Mouse (Mus musculus): ENCODE measurements around the gene Zkscan7.
"Not testable (repeated sequence)": the region's sequence is repeated elsewhere in the genome, so short reads cannot be mapped to it uniquely, and the experiment has no call there.

Zkscan7 gene

DNA sequence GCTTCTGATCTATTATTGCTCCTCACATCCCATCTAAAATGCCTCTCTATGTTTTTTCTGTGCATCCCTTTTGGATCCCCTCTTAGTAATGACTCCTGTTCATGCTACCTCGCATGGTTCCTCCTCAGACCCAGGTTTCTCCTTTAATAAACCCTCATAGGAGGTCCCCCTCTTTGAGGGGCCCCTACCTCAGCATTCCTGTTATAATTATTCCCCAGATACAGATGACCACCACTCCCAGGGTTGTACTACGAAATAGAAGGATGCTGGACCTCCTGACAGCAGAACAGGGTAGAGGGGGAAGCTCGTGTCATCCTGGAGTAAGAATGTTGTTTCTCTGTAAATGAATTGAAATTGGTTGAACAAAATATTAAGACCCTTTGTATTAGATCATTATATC is at the start of gene Zkscan7:
Gene Zkscan7 (plus strand): TSS at position 301 of the 400 bp plus-strand sequence.
- DNase-seq (ENCODE audit: low read depth, low spot score) = no peak

DNA sequence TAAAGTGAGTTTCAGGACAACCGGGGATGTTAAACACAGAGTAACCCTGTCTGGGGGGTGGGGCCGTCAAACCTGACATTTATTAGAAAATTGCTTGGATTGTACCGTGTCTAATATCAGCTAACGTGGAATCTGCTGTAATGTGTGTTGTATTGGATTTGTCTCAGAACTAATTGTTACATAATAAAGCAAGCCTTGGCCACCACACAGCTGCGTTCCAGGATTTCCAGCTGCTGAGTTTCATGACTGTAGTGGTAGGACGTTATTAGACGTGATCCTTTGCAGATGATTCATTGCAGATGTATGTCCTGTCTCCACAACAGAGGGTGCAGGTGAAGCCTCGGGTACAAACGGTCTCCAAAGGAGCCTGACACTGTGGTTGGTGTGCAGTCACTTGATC is 49.4 kb upstream of the Zkscan7 start:
- peak; percentile 10 for DNase-seq (ENCODE audit: low read depth, low spot score)

DNA sequence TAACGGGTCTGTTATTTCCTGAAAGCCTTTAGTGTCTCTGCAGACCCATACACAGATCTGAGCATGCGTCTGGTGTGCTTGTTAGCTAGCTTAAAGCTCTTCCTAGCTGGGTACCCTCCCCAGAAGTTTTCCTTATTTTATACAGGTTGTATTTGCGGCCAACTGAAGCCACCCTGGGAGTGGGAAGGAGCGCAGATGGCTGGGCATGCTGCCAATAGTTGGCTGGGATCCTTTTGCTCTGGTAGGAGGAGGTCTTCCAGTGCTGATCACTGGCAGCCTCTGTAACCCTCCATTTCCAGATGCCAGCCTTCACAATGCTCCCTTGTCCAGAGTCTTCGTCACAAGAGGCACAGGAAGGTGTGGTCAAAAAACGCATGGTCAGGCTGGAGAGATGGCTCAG is 48.7 kb upstream of the Zkscan7 start:
- peak; percentile 91 for DNase-seq (ENCODE audit: low read depth, low spot score)

DNA sequence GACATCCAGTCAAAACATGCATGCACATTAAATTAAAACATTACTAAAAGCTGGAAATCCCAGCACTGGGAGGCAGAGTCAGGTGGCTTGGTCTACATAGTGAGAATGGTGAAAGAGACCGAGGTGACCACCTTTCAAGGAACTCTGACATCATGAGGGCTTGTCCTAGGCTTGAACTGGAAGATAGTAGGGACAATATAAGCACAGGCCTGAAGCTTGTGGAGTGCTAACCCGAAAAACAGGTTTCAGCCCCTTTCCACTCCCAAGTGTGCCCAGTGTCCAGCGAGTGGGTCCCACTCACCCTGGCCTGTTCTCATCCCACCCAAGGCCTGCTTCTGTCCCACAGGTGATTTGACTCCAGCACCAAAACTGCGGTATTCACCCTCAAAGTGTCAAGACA is 48.3 kb upstream of the Zkscan7 start:
- no peak for DNase-seq (ENCODE audit: low read depth, low spot score)

DNA sequence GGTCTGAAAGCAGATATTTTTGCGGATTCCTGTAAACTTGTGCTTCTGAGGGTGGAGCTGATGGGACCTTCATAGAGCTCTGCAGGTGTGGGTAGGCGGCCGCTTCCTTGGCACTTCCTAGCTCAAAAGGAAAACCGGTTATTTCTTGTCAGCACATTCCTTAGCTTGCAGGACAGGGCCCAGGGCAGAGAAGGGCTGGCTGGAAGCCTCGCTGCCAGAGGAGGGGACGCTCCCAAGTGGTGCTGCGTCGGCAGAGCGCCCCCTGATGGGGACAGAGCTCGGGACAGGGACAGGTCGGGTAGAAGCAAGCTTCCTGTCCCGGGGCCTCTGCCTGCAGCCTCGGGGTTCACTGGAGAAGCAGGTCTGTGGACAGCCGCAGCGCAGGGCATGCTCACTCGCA is 47.8 kb upstream of the Zkscan7 start:
- peak; percentile 46 for DNase-seq (ENCODE audit: low read depth, low spot score)

DNA sequence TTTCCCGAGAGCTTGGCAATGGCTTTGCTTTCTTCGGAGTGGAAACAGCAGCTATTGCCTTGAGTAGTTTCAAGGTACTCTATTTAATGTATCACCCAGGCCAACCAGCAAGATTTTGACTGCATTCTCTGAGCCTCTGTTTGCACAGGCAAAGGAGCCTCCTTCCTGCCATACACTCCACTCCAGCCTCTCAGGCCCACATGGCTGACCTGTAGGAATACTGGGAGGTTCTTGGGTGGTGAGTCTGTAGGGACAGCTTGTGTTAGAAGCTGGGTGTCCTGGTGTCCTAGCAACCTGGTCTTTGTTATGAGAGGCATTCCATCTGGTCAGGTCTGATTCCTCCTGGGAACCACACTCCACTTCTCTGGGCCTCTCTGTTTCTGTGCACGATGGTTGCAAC is 41.7 kb upstream of the Zkscan7 start, which contains the start of gene Gm35549:
Gene Gm35549 (minus strand): TSS at position 276 of the 400 bp plus-strand sequence.
- no peak for DNase-seq (ENCODE audit: low read depth, low spot score)

DNA sequence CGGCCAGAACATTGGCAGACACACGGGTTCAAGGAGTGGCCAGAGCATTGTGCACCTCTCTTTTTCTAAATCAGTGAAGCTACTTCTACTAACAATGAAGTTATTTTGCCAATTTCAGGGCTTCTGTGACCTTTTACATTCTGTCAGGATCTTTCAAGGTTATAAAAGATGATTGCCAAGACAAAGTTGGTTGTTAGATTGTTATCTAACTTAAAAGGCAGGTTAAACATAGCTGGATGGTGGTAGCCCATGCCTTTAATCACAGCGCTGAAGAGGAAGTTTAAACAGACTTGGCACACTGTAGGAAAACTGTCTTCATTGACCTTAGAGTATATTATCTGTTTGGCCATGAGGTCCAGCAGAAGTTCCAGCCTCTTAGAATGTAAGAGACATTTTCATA is 39.9 kb upstream of the Zkscan7 start:
- no peak for DNase-seq (ENCODE audit: low read depth, low spot score)

DNA sequence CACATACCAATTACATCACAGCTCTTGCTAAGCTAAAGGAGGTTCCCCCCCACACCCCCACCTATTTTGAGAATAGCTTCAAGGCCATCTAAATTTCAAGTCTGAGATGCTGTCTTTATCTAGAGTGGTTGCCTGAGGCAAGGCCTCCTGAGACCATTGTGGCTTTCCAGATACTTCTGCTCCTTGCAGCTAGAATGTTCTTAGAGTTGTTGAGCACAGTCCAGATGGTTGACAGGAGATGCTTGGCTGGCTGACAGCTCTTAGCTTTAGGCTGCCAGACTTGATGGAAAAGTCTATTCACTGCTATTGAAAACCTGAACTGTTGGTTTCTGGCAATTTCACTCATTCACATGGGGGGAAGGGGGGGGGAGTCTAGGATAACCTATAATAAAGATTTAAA is 39.3 kb upstream of the Zkscan7 start:
- peak; percentile 79 for DNase-seq (ENCODE audit: low read depth, low spot score)

DNA sequence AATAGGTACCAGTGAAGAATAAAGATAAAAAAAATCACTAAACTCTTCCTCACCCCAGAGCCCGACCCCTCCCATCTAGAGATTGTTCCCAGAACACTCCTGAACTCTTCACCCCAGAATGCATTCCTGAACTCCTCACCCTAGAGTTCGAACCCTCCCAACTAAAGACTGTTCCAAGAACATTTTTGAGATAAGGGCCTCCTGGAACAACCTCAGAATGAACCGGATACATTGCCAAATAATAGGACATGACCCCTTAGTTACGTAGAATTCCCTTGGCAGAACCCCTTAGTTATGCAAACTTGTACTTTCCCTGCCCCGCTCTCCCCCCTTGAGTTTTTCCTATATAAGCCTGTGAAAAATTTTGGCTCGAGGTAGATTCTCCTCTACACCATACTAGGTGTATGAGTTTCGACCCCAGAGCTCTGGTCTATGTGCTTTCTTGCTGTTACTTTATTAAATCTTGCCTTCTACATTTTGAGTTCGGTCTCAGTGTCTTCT is 37.6 kb upstream of the Zkscan7 start:
- not testable (repeated sequence) for DNase-seq (ENCODE audit: low read depth, low spot score)

DNA sequence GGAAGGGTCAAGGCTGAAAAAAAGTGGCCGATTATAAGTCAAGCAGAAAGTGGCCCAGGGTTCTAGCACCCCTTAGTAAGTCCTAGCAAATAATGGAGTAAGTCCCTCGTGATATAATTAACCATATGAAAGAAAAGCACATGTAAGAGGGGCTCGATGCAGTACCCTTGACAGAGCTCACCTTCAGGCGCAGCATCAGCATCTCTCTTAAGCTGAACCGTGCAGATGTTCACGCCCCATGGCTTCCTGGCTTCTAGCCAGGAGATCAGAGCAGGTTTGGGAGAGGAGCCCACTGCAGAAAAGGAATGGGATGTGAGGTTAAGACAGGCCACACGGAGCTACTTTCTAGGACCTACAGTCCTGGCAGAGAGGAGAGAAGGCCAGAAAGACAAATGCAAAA is 31.0 kb upstream of the Zkscan7 start:
- DNase-seq (ENCODE audit: low read depth, low spot score) = no peak

DNA sequence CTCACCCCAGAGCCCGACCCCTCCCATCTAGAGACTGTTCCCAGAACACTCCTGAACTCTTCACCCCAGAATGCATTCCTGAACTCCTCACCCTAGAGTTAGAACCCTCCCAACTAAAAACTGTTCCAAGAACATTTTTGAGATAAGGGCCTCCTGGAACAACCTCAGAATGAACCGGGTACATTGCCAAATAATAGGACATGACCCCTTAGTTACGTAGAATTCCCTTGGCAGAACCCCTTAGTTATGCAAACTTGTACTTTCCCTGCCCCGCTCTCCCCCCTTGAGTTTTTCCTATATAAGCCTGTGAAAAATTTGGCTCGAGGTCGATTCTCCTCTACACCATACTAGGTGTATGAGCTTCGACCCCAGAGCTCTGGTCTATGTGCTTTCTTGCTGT is 30.3 kb upstream of the Zkscan7 start:
- DNase-seq (ENCODE audit: low read depth, low spot score) = not testable (repeated sequence)

DNA sequence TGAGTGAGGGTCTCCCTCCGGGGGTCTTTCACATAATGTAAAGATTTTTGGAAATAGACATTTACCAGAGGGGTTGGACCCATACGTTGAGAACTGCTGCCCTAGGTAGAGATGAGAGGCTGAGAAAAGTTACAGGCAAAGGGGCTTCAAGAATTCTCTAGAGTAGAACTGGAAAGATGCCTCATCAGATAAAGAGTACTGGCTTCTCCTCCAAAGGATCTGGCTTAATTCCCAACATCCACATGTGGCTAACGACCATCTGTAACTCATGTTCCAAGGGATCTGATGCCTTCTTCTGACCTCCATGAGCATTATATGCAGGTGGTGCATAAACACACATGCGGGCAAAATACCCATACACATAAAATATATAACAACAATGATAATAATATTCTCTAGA is 29.9 kb upstream of the Zkscan7 start:
- DNase-seq (ENCODE audit: low read depth, low spot score) = no peak

DNA sequence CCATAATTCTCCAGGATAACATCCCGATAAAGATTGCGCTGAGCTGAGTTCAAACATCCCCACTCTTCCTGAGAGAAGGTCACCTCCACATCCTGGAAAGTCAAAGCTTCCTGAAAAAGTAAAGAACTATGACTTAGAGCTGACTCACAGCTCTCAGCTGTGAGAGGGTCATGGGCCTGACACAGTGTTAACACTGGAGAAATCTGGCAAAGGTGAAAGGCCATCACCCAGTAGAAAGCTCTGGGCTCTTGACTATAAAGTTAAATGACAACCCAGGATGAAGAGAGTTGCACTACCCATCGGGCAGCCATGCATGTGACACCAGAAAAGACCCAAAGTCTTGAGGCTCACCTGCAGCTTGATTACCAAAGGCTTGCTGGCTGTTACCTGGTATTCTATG is 28.8 kb upstream of the Zkscan7 start:
- no peak for DNase-seq (ENCODE audit: low read depth, low spot score)

DNA sequence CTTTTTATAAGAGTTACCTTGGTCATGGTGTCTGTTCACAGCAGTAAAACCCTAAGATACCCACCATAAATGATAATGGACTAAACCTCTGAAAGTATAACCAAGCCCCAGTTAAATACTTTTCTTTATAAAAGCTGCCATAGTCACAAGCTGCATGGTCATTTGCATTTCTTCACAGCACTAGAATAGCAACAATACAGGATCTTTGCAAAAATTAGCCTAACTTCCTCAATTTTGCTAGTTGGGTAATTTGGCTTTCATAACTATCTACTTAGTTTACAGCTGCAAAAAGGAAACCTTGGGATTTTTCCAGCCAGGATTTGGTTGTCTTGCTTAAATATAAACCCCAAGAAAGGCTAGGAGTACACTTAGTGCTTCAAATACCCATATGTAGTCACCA is 24.7 kb upstream of the Zkscan7 start:
- no peak for DNase-seq (ENCODE audit: low read depth, low spot score)

DNA sequence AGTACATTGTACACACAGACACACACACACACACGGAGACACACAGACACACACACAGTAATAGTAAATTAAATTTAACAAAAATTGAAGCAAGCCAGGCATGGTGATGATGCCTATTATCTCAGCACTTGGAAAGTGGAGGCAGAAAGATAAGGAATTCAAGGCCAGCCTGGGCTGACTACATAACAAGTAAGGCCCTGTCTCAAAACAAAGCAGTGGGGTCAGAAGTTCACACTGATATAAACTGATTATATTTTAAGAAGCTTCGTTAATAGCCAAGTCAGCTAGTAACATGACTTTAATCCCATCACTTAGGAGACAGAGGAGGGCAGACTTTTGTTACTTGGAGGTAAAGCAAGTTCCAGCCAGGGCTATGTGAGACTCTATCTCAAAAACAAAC is 21.8 kb upstream of the Zkscan7 start:
- DNase-seq (ENCODE audit: low read depth, low spot score) = no peak

DNA sequence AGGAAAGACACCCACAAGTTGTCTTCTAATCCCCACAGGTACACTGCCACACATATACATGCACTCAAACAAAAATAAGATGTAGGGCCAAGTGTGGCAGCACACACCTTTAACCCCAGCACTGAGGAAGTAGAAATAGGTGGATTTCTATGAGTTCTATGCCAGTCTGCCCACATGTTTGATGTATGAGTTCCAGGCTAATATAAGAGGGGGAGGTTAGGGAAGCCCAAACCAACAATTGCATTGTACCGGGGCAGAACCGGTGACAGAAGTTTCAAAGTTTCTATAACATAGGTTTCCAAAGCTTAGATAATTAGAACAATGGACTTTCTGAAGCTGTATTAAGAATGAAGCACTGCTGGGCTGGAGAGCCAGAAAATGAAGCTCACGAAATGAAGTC is 20.6 kb upstream of the Zkscan7 start:
- no peak for DNase-seq (ENCODE audit: low read depth, low spot score)

DNA sequence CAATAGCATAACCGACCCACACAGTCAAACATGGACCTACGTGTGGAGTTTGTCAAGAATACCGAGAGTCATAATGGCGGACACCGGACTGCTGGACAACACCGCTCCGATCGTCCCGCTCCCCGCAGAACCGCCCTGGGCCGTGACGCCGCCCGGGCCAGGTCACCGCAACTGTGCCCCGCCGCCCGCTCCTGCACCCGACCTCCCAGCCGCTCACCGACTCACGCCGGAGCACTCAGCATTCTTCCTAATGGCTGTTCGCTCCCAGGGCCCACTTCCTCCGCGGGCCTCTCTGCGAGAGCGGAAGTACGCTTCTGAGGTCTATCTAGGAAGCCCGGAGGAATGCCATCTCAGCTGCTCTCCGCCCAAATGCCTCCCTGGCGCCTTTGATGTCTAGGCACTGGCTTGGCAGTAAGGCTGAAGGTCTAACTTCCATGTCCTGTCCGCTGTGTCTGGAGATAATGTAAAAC is 19.8 kb upstream of the Zkscan7 start, which contains the start of gene Zfp445:
Gene Zfp445 (minus strand): TSS at position 310 of the 470 bp plus-strand sequence.
- peak; percentile 96 for DNase-seq (ENCODE audit: low read depth, low spot score)

DNA sequence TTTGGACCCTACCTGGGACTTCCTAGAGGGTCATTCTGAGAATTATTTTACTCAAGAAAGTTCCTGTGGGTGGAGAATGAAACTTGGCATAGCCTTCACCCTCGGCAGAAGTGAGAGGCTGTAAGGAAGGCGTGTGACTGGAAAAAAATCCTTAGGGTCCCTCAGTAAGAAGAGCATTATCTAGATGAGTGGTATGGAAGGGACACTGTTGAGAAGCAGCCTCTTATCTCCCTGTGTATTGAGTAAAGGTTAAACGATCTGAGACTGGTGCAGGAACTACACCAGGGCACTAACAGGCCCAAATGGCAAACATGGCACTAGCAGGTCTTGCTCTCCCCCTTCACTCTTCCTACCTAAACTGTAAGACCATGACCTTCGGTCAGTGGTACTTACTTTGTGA is 19.3 kb upstream of the Zkscan7 start:
- DNase-seq (ENCODE audit: low read depth, low spot score) = no peak

DNA sequence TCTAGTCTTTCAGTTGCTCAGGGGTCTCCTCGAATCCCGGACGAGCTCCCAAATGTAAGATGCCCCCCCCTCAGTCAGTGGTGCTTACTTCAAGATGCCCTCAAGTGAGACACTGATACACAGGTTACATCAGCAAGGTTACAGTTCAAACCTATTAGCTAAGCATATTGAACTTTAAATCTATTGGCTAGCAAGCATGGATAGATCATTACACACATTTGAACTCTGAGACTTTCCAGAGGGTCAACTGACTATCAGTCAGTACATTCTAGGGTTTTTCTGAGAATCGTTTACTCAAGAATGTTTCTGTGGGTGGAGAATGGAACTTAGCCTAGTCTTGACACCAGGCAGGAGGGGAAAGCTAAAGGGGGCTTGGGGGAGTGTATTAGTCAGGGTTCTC is 12.9 kb upstream of the Zkscan7 start:
- no peak for DNase-seq (ENCODE audit: low read depth, low spot score)

DNA sequence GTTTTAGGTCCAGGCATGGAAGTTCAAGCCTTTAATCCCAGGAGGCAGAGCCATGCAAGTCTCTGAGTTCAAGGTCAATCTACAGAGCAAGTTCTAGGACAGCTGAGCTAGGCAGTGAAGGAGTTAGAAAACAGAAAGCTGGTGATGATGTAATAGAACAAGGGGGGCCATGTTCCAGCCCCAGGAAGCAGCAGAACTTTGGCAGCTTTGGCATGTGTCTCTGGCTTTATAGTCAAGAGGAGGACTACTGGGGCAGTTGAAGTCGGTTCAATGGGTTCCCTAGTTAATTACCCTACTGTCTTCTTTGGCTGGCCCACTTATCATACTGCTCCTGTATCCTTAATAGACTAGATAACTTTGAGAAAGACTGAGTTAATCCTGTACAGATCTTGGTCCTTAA is 10.8 kb upstream of the Zkscan7 start:
- no peak for DNase-seq (ENCODE audit: low read depth, low spot score)

DNA sequence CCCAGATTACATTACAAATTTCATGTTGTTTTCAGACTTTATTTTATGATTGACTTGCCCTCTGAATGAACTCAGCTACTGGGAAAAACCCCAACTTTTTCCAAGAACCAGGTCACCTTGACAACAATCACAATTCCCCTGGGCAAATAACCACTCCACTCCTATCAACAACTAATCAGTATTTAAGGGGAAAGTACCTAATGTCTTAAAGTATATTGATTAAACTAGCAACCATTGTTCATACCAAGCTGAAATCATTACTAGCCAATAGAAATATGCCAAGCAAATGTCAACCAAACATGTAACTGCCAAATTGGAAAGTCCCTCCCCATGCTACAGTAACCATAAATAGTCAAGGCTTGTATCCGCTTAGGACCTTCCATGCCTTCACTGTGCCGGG is 10.3 kb upstream of the Zkscan7 start:
- DNase-seq (ENCODE audit: low read depth, low spot score) = no peak

DNA sequence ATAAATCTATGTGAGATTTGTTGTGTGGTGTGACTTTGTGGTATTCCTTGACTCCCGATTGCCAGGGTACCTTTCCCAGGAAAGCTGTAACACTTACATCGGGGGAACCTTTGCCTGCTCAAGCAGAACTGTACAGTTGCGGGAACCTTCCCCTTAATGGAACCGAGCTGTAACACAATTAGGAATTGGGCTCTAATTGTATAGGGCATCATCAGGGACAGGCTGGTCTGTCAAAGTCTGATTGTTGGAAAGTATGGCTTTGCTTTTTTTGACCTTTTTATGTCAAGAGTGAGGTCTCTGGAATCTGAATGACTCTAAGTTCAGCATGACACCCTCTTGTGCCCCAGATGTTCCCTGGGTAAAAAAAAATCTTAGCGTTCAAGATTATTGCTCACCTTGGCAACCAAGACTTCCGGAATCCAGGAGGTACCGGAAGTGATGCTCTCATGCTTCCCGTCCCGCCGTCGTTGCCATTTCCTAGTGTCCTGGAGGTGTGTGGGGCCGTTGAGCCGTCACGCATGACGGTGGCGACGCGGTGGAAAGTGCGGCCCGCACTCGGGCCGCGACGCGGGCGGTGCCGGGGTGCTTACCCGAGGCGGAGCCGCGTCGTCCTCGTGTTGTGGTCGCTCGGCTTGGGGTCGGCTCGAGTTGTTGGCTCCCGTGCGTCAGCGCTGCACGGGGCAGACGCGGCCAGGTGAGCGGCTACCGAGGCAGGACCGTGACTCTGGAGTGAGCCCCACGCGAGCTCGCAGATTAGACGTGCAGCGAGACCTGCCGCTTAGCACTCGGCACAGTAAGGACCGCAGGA is 1.1 kb downstream of the Zkscan7 start:
- DNase-seq (ENCODE audit: low read depth, low spot score) = peak; percentile 93

DNA sequence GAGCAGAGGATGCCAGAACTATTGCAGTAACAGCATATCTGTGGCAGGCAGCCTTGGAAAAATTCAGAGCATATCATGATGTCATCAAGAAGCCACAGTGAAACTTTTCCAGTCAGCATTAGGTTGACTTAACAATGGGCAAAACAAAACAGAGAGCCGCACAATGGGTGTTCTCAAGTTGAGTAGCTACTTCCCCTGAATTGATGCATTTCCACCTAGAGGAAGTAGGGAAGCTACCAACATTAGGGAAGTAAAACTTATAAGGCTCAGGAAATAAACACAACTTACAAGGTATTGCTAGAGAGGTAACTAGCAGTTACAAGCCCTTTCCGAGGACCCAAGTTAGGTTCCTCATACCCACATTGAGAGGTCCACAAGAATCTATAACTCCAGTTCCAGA is 15.6 kb downstream of the Zkscan7 start:
- DNase-seq (ENCODE audit: low read depth, low spot score) = no peak
